Comparison of ENCODE assay signal across 11 mouse cellular contexts in genomic region chr16:91551081-91551524, GRCm38 (mm10). TPM values are rescaled to one million over a fixed set of nuclear protein-coding genes. Genes with fewer than 3 reads are reported as not detected.
A peak's percentile ranks its signal among the peaks of the same experiment; 100 is the strongest.
DNase-seq lines count a peak whose midpoint lies in the region; ATAC-seq and TF ChIP-seq lines count a peak whose summit lies in the region.
"Had no signal": no experiment of that assay in that cellular context is flagged by ENCODE, and none has a peak within 500 bp of the region (broad histone marks: within the 10 kb centered on the region; RNA-seq: fewer than 3 reads in every experiment).

No protein-coding gene starts in this region.

- no peak overlapping the region for H3K4me3 ChIP-seq in lung, postnatal 0 days (ENCODE audit: low read depth, low read length)
- no peak overlapping the region for H3K4me3 ChIP-seq in stomach, embryonic 15.5 days (replicated peaks)
- no peak overlapping the region for H3K4me3 ChIP-seq in midbrain, embryonic 11.5 days (ENCODE audit: low read depth, low read length)
- H3K4me3 ChIP-seq: hindbrain, embryonic 15.5 days had no signal

- H3K27me3 ChIP-seq in lung, postnatal 0 days (replicated peaks; ENCODE audit: insufficient read depth, low read length) = no peaks in the 10 kb centered on the region
- H3K27me3 ChIP-seq in stomach, embryonic 15.5 days (replicated peaks) = no peaks in the 10 kb centered on the region
- H3K27me3 ChIP-seq in midbrain, embryonic 11.5 days (ENCODE audit: control insufficient read depth, insufficient read depth, low read length) = no peaks in the 10 kb centered on the region
- H3K27me3 ChIP-seq: hindbrain, embryonic 15.5 days had no signal

- H3K4me2 ChIP-seq in lung, postnatal 0 days (replicated peaks; ENCODE audit: low read depth, low read length) = no peak overlapping the region
- H3K4me2 ChIP-seq in stomach, embryonic 15.5 days = 0 out of 2 replicates have a peak overlapping the region, but pooled peaks have one; percentile 16
- H3K4me2 ChIP-seq in midbrain, embryonic 11.5 days = no peak overlapping the region
- H3K4me2 ChIP-seq: hindbrain, embryonic 15.5 days had no signal

- peak; percentile 83 for DNase-seq in lung, postnatal 0 days (ENCODE audit: low spot score)
- DNase-seq in lung, postnatal 14 days = no peak
- peak; percentile 77 for DNase-seq in liver
- no peak for DNase-seq in thymus, adult 18-20 months
- no peak for DNase-seq in midbrain, embryonic 11.5 days (ENCODE audit: low spot score, missing footprints)
- DNase-seq: embryo, embryonic 11 days; forebrain, postnatal 0 days; right cerebral cortex, adult 18-20 months had no signal

- H3K36me3 ChIP-seq in lung, postnatal 0 days (ENCODE audit: insufficient read depth, low read length) = peaks cover 9% of the 10 kb centered on the region; the same call in 1 of the 2 replicates
- peaks cover 2% of the 10 kb centered on the region; the same call in 1 of the 2 replicates for H3K36me3 ChIP-seq in stomach, embryonic 15.5 days
- H3K36me3 ChIP-seq in midbrain, embryonic 11.5 days (ENCODE audit: control insufficient read depth, insufficient read depth, low read length) = no peaks in the 10 kb centered on the region; the same call in 1 of the 2 replicates

- no peak for TF ChIP-seq CTCF in lung, postnatal 0 days (IDR thresholded peaks at IDR 0.05)

- ATAC-seq in lung, postnatal 0 days = peak; percentile 74
- ATAC-seq in common myeloid progenitor, adult 5-6 weeks (replicated peaks; ENCODE audit: low read depth, poor library complexity, severe bottlenecking) = peak; percentile 27; the same call in 1 of the 2 replicates
- peak; percentile 74 for ATAC-seq in stomach, embryonic 15.5 days (ENCODE audit: insufficient read depth, low FRiP score, low read depth)
- ATAC-seq in midbrain, embryonic 11.5 days (ENCODE audit: low FRiP score) = no peak
- ATAC-seq: forebrain, postnatal 0 days had no signal

- H3K4me1 ChIP-seq in lung, postnatal 0 days (ENCODE audit: insufficient read depth, low read depth, low read length) = peaks cover 26% of the 10 kb centered on the region
- H3K4me1 ChIP-seq in stomach, embryonic 15.5 days = peaks cover 36% of the 10 kb centered on the region
- H3K4me1 ChIP-seq in midbrain, embryonic 11.5 days (ENCODE audit: control insufficient read depth, insufficient read depth, low read length) = peaks cover 2% of the 10 kb centered on the region; the same call in 1 of the 2 replicates

- H3K9me3 ChIP-seq in lung, postnatal 0 days (ENCODE audit: low read length) = no peaks in the 10 kb centered on the region
- H3K9me3 ChIP-seq in stomach, embryonic 15.5 days = no peaks in the 10 kb centered on the region
- H3K9me3 ChIP-seq in midbrain, embryonic 11.5 days (ENCODE audit: control insufficient read depth, low read length) = no peaks in the 10 kb centered on the region
- H3K9me3 ChIP-seq: hindbrain, embryonic 15.5 days had no signal

- H3K27ac ChIP-seq in lung, postnatal 0 days (ENCODE audit: low read length) = peak overlapping the region; percentile 76
- peak overlapping the region; percentile 74 for H3K27ac ChIP-seq in stomach, embryonic 15.5 days
- H3K27ac ChIP-seq in midbrain, embryonic 11.5 days (ENCODE audit: low read depth, low read length) = no peak overlapping the region
- H3K27ac ChIP-seq: hindbrain, embryonic 15.5 days had no signal

- no peak; the same call in 1 of the 2 replicates for TF ChIP-seq EP300 in lung, postnatal 0 days (IDR thresholded peaks at IDR 0.05)

- WGBS in lung, postnatal 0 days = 57% methylated on average over 10 of the region's 10 CpGs
- WGBS in stomach, embryonic 15.5 days = 64% methylated on average over 10 of the region's 10 CpGs
- 75% methylated on average over 10 of the region's 10 CpGs for WGBS in midbrain, embryonic 11.5 days

- H3K9ac ChIP-seq in lung, postnatal 0 days (replicated peaks; ENCODE audit: low read depth) = no peak overlapping the region
- H3K9ac ChIP-seq in stomach, embryonic 15.5 days = no peak overlapping the region
- H3K9ac ChIP-seq in midbrain, embryonic 11.5 days (ENCODE audit: low read length) = no peak overlapping the region
- H3K9ac ChIP-seq: forebrain, postnatal 0 days; hindbrain, embryonic 15.5 days had no signal

RNA-seq across cellular contexts. Expression of gene Ifngr2, which starts 4.2 kb away (rescaled TPM):
- polyA plus RNA-seq in lung, postnatal 0 days (2015; fragmentation: Nextera tagmentation; extraction: Ambion mirVana) = 64.4 and 78.1 TPM in 2 replicates
- 6.1 and 6.7 TPM in 2 replicates for total RNA-seq in common myeloid progenitor, adult 5-6 weeks (2017)
- polyA plus RNA-seq in stomach, embryonic 15.5 days (2015; fragmentation: Nextera tagmentation; extraction: Ambion mirVana) = 49.3 and 55.6 TPM in 2 replicates
- polyA plus RNA-seq in midbrain, embryonic 11.5 days (2014; fragmentation: Nextera tagmentation; extraction: Ambion mirVana) = 33.1 and 34.8 TPM in 2 replicates

RNA-seq across cellular contexts. Expression of gene Tmem50b, which starts 46.5 kb away (rescaled TPM):
- polyA plus RNA-seq in lung, postnatal 0 days (2015; fragmentation: Nextera tagmentation; extraction: Ambion mirVana) = 160 and 169 TPM in 2 replicates
- 8.6 and 12.7 TPM in 2 replicates for total RNA-seq in common myeloid progenitor, adult 5-6 weeks (2017)
- polyA plus RNA-seq in stomach, embryonic 15.5 days (2015; fragmentation: Nextera tagmentation; extraction: Ambion mirVana) = 40.6 and 46.7 TPM in 2 replicates
- 53.2 and 55.7 TPM in 2 replicates for polyA plus RNA-seq in midbrain, embryonic 11.5 days (2014; fragmentation: Nextera tagmentation; extraction: Ambion mirVana)

Comparison
In these comparisons a context has a peak if more than half of its experiments do, and no peak if none do; other contexts are left out.
1. DNase-seq: peak in lung, postnatal 0 days (single experiment) and liver (single experiment); none in lung, postnatal 14 days (single experiment), thymus, adult 18-20 months (0 of 2) and midbrain, embryonic 11.5 days (single experiment).